Mouse (Mus musculus): Measurements from ENCODE around the gene Prkcsh.

The Prkcsh gene

DNA sequence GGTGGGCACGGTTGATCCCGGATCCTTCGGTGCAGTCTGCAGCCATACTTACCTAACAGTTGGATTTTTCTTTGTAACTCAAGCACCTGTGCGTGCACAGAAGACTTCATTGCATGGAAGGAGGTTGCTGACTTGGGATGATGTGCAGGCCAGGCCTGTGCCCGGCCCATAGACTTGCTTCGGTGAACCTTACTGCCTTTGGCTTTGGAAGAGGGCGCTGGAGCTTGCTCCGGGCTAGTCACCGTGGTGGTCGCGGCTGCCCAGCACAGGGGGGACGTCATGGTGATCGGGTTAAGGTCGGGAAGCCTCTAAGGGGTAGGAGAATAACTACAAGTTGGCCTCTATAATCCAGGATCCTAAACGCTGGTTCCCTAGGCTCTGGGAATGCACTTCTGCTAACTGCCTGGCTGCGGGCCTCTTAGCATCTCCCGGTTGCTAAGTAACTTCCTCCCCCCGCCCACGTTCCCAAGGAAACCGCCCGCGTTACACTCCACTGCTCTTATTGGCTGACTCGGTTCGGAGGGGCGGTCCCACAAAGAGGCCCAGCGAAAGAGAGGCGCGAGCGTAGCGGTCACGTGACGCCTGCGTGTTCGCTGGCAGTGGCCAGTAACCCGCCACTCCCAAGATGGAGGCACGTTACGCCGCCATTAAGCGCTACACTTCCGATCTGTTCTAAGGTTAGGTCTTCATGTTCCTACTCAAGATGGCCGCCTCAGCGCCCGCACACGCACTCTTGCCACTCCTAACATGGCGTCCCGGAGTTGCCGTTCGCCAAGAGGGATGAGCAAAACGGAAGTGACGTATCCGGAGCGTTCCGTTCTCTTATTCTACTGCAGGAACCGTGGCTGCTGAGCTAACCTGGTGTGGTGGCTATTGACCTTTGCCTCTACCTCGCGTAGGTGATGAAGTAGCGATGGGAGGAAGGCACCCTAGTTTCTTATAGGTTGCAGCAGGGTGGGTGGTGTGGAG is at the start of gene Prkcsh, which contains the start of gene Ccdc151:
Gene Prkcsh, plus strand, starts transcription at position 613 of the 969 bp plus-strand sequence.
Gene Ccdc151, minus strand, starts transcription at position 441 of the 969 bp plus-strand sequence.
- DNase-seq (ENCODE audit: low read depth), result peak; percentile 100

DNA sequence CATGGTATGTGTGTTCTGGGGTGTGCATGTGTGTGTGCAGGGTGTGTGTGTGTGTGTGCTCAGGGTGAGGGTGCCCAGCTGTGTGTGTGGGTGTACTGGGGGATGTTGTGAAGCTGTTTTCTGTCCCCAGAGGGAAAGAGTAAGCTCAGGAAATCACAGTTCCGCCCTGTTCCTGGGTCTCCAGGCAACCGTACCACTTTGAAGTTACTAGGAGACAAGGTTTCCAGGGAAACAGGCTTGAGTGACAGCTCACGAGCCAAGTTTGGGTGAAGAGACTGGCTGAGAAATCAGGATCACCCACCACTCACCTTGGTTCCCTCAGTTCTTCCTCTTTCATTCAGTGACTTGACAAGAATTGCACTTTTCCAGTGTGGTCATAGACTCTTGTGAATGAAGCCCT is 49.0 kb upstream of the Prkcsh start:
- DNase-seq (ENCODE audit: low read depth), result peak; percentile 40

DNA sequence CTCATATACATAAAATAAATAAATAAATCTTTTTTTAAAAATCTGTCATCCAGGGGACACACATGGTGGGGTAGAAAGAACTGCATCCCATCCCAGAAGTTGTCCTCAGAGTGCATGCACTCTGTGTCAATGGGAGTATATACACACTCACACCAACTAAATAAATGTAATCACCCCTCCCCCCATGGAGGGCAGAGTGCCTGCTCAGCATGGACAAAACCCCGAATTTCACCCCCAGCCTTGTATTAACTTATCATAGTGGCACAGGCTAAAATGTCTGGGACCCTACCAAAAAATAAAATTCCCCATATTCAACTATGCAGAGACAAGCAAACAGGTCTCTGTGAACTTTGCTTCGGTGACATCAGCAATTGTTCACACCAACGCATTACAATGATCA is 48.0 kb upstream of the Prkcsh start:
- peak; percentile 29 for DNase-seq (ENCODE audit: low read depth)

- DNase-seq (ENCODE audit: low read depth), result no peak
Measured at GRCm38 (mm10) chr9:21955225-21955569, 47.4 kb upstream of the Prkcsh start.

GRCm38 (mm10) chr9:21955570-21956281 is 46.9 kb upstream of the Prkcsh start, which contains the start of gene Swsap1:
TSS of gene Swsap1 (plus strand) at chr9:21955755.
- peak; percentile 99 for DNase-seq (ENCODE audit: low read depth)

GRCm38 (mm10) chr9:21958372-21958771 is 44.2 kb upstream of the Prkcsh start:
- no peak for DNase-seq (ENCODE audit: low read depth)

DNA sequence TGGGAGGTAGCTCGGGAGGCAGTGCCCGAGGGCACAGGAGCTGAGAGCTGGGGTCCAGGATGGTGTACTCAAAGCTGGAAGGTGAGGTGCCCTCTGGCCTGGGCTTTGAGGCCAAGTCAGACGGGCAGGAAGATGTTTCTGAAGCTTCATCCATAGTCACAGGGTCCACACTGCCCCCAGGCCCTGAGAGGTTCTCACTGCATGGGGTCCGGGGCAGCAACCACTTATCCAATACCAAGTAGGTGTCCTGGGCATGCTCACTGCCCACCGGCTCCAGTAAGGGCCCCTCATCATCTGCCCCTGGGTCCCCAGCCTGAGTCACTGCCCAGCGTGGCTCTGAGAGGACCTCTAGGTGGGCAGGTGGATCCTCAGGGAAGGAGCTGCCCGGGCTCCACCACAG is 43.4 kb upstream of the Prkcsh start:
- no peak for DNase-seq (ENCODE audit: low read depth)

GRCm38 (mm10) chr9:21960135-21960534 is 42.5 kb upstream of the Prkcsh start:
- DNase-seq (ENCODE audit: low read depth), result no peak

- no peak for DNase-seq (ENCODE audit: low read depth)
Measured at GRCm38 (mm10) chr9:21960558-21961208, 41.9 kb upstream of the Prkcsh start.

- peak; percentile 34 for DNase-seq (ENCODE audit: low read depth)
Measured at GRCm38 (mm10) chr9:21961366-21961980, 41.1 kb upstream of the Prkcsh start.

DNA sequence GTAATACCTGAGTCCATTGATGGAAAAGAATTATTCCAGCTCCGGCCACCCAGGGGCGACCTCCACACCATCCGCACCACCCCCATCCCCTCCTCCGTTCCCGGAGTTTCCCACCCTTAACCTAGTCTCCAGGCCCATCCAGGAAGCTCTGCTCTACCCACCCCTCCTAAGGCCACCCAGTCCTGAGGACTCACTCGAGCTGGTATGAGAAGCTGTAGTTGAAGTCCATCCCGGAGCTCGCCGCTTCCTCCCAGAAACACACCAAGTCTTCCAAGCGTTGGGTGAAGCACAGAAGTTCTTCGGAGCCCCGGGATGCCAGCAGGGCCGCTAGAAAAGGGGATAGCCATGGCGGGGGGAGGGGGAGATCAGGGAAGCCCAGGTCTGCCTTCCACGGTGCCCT is 40.6 kb upstream of the Prkcsh start:
- DNase-seq (ENCODE audit: low read depth), result no peak

DNA sequence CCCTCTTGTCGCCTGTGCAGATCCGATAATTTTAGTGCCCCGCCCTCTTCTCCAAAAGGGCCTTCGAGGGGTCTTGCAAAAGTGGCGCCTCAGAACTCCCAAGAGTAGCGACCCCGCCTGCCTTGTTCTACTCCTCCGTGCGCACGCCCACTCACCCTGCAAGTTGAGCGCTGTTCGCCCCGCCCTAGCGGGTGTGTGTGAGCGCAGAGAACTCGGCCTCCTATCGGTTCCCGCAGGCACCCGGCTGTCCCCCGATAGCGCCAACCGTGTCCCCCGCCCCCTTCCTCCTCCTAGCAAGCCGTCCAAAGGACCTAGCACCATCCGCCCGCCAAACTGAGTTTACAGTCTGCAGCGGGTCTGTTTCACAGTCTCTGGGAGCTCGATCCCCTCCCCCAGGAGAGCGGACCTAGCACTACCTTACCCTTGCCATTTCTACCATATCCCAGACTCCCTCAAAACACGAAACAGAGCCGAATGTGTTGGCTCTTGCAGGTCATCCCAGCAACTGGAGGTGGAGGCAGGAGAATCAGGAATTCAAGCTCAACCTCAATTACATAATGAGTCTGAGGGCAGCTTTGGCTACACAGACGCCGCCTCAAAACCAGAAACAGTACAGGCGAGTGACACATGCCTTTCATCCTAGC is 40.1 kb upstream of the Prkcsh start:
- DNase-seq (ENCODE audit: low read depth), result peak; percentile 71

DNA sequence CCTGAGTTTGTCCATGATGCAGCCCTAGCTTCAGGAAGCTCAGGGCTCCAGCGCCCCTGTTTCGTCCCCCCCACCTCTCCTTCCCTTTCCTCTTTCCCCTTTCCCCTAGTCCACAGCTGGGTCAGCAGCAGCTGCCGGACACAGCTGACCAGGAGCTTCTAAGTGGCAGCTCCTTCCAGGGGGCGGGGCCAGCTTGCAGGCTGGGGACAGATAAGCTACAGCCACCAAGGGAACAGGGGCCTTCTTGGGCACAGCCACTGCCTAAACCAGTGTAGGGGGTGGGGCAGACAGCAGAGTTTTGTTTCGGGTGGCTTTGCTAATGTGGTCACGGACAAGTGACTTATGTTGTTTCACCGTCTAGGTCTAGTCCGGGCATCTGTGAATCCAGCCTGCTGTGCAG is 39.2 kb upstream of the Prkcsh start, which contains the start of gene Epor:
Gene Epor, minus strand, starts transcription at position 90 of the 400 bp plus-strand sequence.
- DNase-seq (ENCODE audit: low read depth), result no peak

- no peak for DNase-seq (ENCODE audit: low read depth)
Measured at GRCm38 (mm10) chr9:21968883-21969282, 33.7 kb upstream of the Prkcsh start.

DNA sequence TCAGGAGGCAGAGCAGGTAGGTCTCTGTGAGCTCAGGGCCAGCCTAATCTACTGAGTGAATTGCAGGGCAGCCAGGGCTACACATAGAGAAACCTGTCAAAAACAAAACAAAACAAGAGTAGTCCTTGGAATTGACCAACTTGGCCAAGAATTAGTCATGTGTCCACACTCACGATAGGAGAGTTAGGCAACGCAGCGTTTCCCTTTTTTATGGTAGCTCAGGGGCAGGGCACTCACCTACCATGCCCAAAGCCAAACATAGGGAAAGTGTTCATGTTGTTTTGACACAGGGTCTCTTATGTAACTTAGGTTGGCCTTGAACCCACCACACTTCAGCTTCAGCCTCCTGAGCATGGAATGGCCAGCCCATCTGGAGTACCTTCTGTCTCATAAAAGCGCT is 33.3 kb upstream of the Prkcsh start:
- DNase-seq (ENCODE audit: low read depth), result no peak

- no peak for DNase-seq (ENCODE audit: low read depth)
Measured at GRCm38 (mm10) chr9:21976626-21977175, 25.9 kb upstream of the Prkcsh start.

GRCm38 (mm10) chr9:21977331-21977730 is 25.3 kb upstream of the Prkcsh start:
- DNase-seq (ENCODE audit: low read depth), result no peak

- peak; percentile 70 for DNase-seq (ENCODE audit: low read depth)
Measured at GRCm38 (mm10) chr9:21977972-21978371, 24.6 kb upstream of the Prkcsh start.

- no peak for DNase-seq (ENCODE audit: low read depth)
Measured at GRCm38 (mm10) chr9:21978398-21979128, 24.0 kb upstream of the Prkcsh start.

GRCm38 (mm10) chr9:21983911-21984310 is 18.7 kb upstream of the Prkcsh start:
- no peak for DNase-seq (ENCODE audit: low read depth)

All from induced T-regulatory cell, adult 2 months (primary cell).